Mouse (Mus musculus) embryonic facial prominence, embryonic 11.5 days (tissue): ENCODE results near the gene Erfe. TPM values are rescaled to one million over a fixed set of nuclear protein-coding genes. Genes with fewer than 3 reads are reported as not detected.

Source experiments
- ATAC-seq: fragments of 200-750 bp; cut with Nextera tagmentation; replicated peaks from 2 replicates; pipeline ENCODE4 v1.8.0; 2017; ENCODE audit warnings: low read depth; ENCODE audit not compliant: insufficient number of reproducible peaks, low FRiP score, low TSS enrichment
- DNase-seq: peaks from one replicate; pipeline ENCODE4 v3.0.0-alpha.2; 2015; ENCODE audit warnings: low spot score
- H3K27ac ChIP-seq: fragments of 300-500 bp; sonication (generic); replicated peaks from 2 replicates; pipeline ENCODE4 v1.5.1; 2014; ENCODE audit warnings: mild to moderate bottlenecking, low read depth, low read length, control low read depth
- H3K27me3 ChIP-seq: fragments of 300-500 bp; sonication (generic); 2 replicates; pipeline ENCODE4 v1.6.1; 2014; ENCODE audit warnings: mild to moderate bottlenecking, low read length, moderate library complexity, mixed read lengths; ENCODE audit not compliant: control insufficient read depth, insufficient read depth
- H3K36me3 ChIP-seq: fragments of 300-500 bp; sonication (generic); replicated peaks from 2 replicates; pipeline ENCODE4 v1.6.1; 2014; ENCODE audit warnings: low read depth, mild to moderate bottlenecking, low read length, moderate library complexity, mixed read lengths; ENCODE audit not compliant: control insufficient read depth, insufficient read depth
- H3K4me1 ChIP-seq: fragments of 300-500 bp; sonication (generic); 2 replicates; pipeline ENCODE4 v1.6.1; 2014; ENCODE audit warnings: low read length, mixed read lengths; ENCODE audit not compliant: control insufficient read depth, insufficient read depth
- H3K4me2 ChIP-seq: fragments of 300-500 bp; sonication (generic); 2 replicates; pipeline ENCODE4 v1.6.1; 2014; ENCODE audit warnings: low read depth, mild to moderate bottlenecking, control low read depth, low read length, moderate library complexity
- H3K4me3 ChIP-seq: fragments of 300-500 bp; sonication (generic); 2 replicates; pipeline ENCODE4 v1.5.1; 2014; ENCODE audit warnings: low read depth, low read length, control low read depth
- H3K9ac ChIP-seq: fragments of 300-500 bp; sonication (generic); replicated peaks from 2 replicates; pipeline ENCODE4 v1.6.1; 2014; ENCODE audit warnings: mild to moderate bottlenecking, control low read depth, low read length
- H3K9me3 ChIP-seq: fragments of 300-500 bp; sonication (generic); replicated peaks from 2 replicates; pipeline ENCODE4 v1.6.1; 2016; ENCODE audit warnings: mild to moderate bottlenecking, low read length, inconsistent platforms, mixed read lengths; ENCODE audit not compliant: control insufficient read depth
- WGBS: fragments of 180-500 bp; shearing (Covaris S2); extraction: QIAGEN DNeasy Blood & Tissue Kit; methylation state at CpG from one replicate; pipeline ENCODE4 v1.1.7; 2014; 5-methylcytosine and 5-hydroxymethylcytosine counted together
- polyA plus RNA-seq: library from polyadenylated mRNA; unstranded; fragments of >200 nt; fragmentation: Nextera tagmentation; extraction: Ambion mirVana; gene quantifications from 2 replicates; pipeline ENCODE4 v1.2.1, GENCODE M21; 2014

Erfe gene
- polyA plus RNA-seq, 1 experiment from 2014 or later = 1.3 TPM

DNA sequence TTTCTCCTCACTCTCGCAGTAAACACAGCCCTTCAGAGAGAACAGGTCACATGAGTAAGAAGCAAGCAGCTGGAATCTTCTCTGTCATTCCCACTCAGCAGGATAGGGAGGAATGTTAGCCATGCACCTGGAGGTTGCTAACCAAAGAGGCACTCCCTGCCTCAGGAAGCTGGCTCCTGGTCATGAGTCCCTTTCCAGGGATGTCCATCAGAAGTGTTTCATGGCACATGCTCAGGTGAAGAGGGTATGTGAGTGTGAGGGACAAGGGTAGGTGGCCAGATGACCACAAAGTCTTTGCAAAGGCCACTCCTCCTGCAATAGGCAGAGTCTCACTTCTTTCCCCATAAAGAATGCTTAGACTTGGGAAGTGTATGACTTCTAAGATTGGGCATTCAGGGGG, 51.8 kb downstream of the Erfe start:
- WGBS = 44% methylated on average over 1 of the region's 1 CpGs
- Histone ChIP-seq H3K4me3 (no peak overlapping the region), H3K36me3 (no peaks in the 10 kb centered on the region), H3K27ac (no peak overlapping the region), H3K4me1 (no peaks in the 10 kb centered on the region), H3K9me3 (no peaks in the 10 kb centered on the region), H3K9ac (no peak overlapping the region), H3K27me3 (no peaks in the 10 kb centered on the region), H3K4me2 (no peak overlapping the region)
- ATAC-seq (no peak), DNase-seq (no peak)

DNA sequence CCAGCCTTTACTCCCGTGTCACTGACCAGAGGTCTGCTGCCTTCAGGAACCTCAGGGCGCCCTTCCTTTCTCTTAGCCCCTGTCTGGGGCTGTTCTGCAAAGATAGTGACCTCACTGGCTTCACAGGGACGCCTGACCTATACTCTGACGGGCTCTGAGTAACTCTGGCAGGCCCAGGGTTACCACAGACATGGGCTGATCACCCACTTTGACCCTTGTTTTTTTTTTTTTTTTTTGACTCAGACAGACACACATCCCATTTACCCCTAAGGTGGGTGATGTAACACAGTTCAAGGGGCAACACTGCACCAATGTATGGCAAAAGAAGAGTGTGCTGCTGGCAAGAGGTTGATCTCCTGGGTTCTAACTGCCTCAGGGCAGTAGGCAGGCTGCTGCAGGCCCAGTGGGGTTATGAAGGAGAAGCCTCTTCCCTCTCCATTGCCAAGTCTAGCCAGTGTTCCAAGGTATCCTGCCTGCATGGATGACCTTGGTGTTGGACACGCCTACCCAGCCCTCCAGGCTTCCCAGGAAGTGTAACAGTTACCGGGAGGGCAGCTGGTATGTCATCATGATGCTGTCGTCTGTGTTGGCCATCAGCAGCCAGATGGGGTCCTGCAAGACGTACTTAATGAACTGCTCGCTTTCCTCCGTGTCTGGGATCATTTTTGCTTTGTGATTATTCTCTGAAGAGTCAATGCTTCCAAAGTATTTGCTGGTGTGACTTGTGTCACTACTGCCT, 53.8 kb downstream of the Erfe start:
- no peak for DNase-seq

DNA sequence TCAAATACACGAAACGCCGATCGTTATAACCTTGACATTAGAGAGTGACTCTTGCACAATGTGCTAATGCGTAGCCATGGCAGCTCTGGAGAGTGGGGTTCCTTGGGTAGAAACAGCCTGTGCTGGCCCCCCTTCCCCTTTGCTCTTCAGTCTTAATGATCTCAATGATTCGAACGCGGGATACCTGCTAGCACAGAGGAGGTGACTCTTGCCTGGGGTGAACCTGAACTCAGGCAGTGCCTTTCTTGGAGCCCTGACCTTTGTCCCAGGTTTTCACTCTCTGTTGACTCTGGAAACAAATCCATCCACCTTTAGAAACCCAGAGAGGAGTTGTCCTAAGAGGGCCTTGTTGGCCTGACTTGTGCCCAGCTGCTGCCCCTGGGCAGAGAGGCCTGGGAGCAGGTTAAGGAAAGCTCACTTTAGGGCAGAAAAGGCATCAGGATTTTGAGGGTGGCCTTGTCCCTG, 54.4 kb downstream of the Erfe start:
- Histone ChIP-seq H3K4me3 (no peak overlapping the region), H3K4me1 (no peaks in the 10 kb centered on the region), H3K9ac (no peak overlapping the region), H3K27ac (no peak overlapping the region), H3K27me3 (no peaks in the 10 kb centered on the region), H3K4me2 (no peak overlapping the region), H3K9me3 (no peaks in the 10 kb centered on the region), H3K36me3 (no peaks in the 10 kb centered on the region)
- DNase-seq (no peak), ATAC-seq (no peak)
- WGBS = 87% methylated on average over 8 of the region's 8 CpGs

More for the DNA sequence above, 53.8 kb downstream of the Erfe start:
- Histone ChIP-seq H3K36me3 (no peaks in the 10 kb centered on the region), H3K27me3 (no peaks in the 10 kb centered on the region), H3K9me3 (no peaks in the 10 kb centered on the region), H3K27ac (no peak overlapping the region), H3K4me2 (no peak overlapping the region), H3K9ac (no peak overlapping the region), H3K4me3 (no peak overlapping the region), H3K4me1 (no peaks in the 10 kb centered on the region)
- no peak for ATAC-seq
- WGBS = 67% methylated on average over 10 of the region's 10 CpGs

Other genes with a start within 250 kb of the Erfe start
- gene Rbm44, start 221.3 kb upstream of the Erfe start, polyA plus RNA-seq = 0.43 and 0.74 TPM in 2 replicates
- 0.21 and 0.41 TPM in 2 replicates for gene Ramp1, start 186.6 kb upstream of the Erfe start, polyA plus RNA-seq
- 93.2 and 96.4 TPM in 2 replicates for gene Ube2f, start 116.1 kb upstream of the Erfe start, polyA plus RNA-seq
- 10.9 and 11.7 TPM in 2 replicates for gene Scly, start 68.1 kb upstream of the Erfe start, polyA plus RNA-seq
- gene Espnl, start 44.4 kb upstream of the Erfe start, polyA plus RNA-seq = 0.06 and 0.14 TPM in 2 replicates
- 0.40 and 0.55 TPM in 2 replicates for gene Klhl30, start 15.4 kb upstream of the Erfe start, polyA plus RNA-seq
- 178 and 193 TPM in 2 replicates for gene Ilkap, start 32.4 kb downstream of the Erfe start, polyA plus RNA-seq
- 112 and 126 TPM in 2 replicates for gene Hes6, start 47.6 kb downstream of the Erfe start, polyA plus RNA-seq
- gene Per2, start 92.9 kb downstream of the Erfe start, polyA plus RNA-seq = 0.97 and 1.2 TPM in 2 replicates
- 7.2 and 8.4 TPM in 2 replicates for gene Traf3ip1, start 128.2 kb downstream of the Erfe start, polyA plus RNA-seq
- gene Asb1, start 174.1 kb downstream of the Erfe start, polyA plus RNA-seq = 6.8 and 7.3 TPM in 2 replicates